Mouse (Mus musculus): ENCODE data around the gene Tlx2. TPM values are rescaled to one million over a fixed set of nuclear protein-coding genes. Genes with fewer than 3 reads are reported as not detected.

Gene Tlx2
- polyA plus RNA-seq, 1 experiment: 0.06 TPM

DNA sequence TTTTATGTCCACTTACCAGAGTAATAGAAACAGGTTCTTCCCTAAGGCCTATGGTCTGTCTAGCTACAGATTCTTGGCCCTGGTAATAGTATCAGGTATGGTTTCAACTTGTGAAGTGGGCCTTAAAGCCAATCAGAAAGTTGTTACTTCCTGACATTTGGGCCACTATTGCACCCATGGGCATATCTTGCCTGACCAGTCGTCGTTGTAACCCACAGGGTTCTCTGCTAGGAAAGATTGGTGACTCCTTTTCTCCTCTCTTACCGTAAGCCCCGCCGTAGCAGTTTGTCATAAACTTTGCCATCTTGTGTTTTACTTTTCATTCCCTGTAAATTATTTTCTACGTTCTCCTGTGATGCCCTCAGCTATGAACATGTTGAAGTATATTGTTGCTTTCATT lies 50.0 kb downstream of the Tlx2 start:
- H3ac ChIP-seq (ENCODE audit: control insufficient read depth, insufficient read length): no peak overlapping the region
- H3K36me3 ChIP-seq (ENCODE audit: control insufficient read depth, insufficient read depth): no peaks in the 10 kb centered on the region
- H3K4me3 ChIP-seq: no peak overlapping the region
- no peaks in the 10 kb centered on the region for H3K79me2 ChIP-seq (ENCODE audit: control insufficient read depth, insufficient read depth)
- H3K4me2 ChIP-seq (ENCODE audit: low read depth): no peak overlapping the region
- no peak for TF ChIP-seq MAX (IDR thresholded peaks at IDR 0.05; ENCODE audit: low read depth)
- TF ChIP-seq REST (IDR thresholded peaks at IDR 0.05; ENCODE audit: insufficient read depth, insufficient read length): no peak
- no peak for TF ChIP-seq POLR2A (IDR thresholded peaks at IDR 0.05; ENCODE audit: insufficient read length, low read depth)
- no peak for TF ChIP-seq SRF (IDR thresholded peaks at IDR 0.05; ENCODE audit: control insufficient read depth, insufficient read length, low read depth)
- TF ChIP-seq TCF12 (IDR thresholded peaks at IDR 0.05; ENCODE audit: insufficient read depth, poor library complexity, severe bottlenecking): no peak
- TF ChIP-seq CEBPB (IDR thresholded peaks at IDR 0.05; ENCODE audit: insufficient read depth, poor library complexity, severe bottlenecking): no peak
- no peak for TF ChIP-seq POLR2AphosphoS2 (IDR thresholded peaks at IDR 0.05; ENCODE audit: insufficient read length, low read depth)
- no peak for TF ChIP-seq E2F4 (IDR thresholded peaks at IDR 0.05; ENCODE audit: insufficient read depth)
- H3K27me3 ChIP-seq (ENCODE audit: control insufficient read depth, insufficient read depth, insufficient read length): no peaks in the 10 kb centered on the region

GRCm38 (mm10) chr6:83019044-83019443 lies 51.0 kb downstream of the Tlx2 start:
- no peak overlapping the region for H3K4me3 ChIP-seq
- no peak overlapping the region for H3ac ChIP-seq (ENCODE audit: control insufficient read depth, insufficient read length)
- H3K36me3 ChIP-seq (ENCODE audit: control insufficient read depth, insufficient read depth): no peaks in the 10 kb centered on the region
- no peak overlapping the region for H3K4me2 ChIP-seq (ENCODE audit: low read depth)
- TF ChIP-seq POLR2AphosphoS2 (IDR thresholded peaks at IDR 0.05; ENCODE audit: insufficient read length, low read depth): no peak
- TF ChIP-seq TCF3 (IDR thresholded peaks at IDR 0.05; ENCODE audit: insufficient read length, low read depth): no peak
- no peak for TF ChIP-seq MYOG (IDR thresholded peaks at IDR 0.05; ENCODE audit: control insufficient read depth in 1 of 3, insufficient read depth in 1 of 3, insufficient read length in 2 of 3, low read depth in 2 of 3)
- TF ChIP-seq TCF12 (IDR thresholded peaks at IDR 0.05; ENCODE audit: insufficient read depth, poor library complexity, severe bottlenecking): no peak
- TF ChIP-seq CEBPB (IDR thresholded peaks at IDR 0.05; ENCODE audit: insufficient read depth, poor library complexity, severe bottlenecking): no peak
- TF ChIP-seq MAX (IDR thresholded peaks at IDR 0.05; ENCODE audit: low read depth): no peak
- TF ChIP-seq SRF (IDR thresholded peaks at IDR 0.05; ENCODE audit: control insufficient read depth, insufficient read length, low read depth): no peak
- no peak for TF ChIP-seq REST (IDR thresholded peaks at IDR 0.05; ENCODE audit: insufficient read depth, insufficient read length)
- no peak for TF ChIP-seq POLR2A (IDR thresholded peaks at IDR 0.05; ENCODE audit: insufficient read length, low read depth)
- TF ChIP-seq E2F4 (IDR thresholded peaks at IDR 0.05; ENCODE audit: insufficient read depth): no peak
- no peak for TF ChIP-seq MYOD1 (IDR thresholded peaks at IDR 0.05; ENCODE audit: control insufficient read depth in 1 of 3, insufficient read length in 2 of 3, low read depth in 2 of 3)
- TF ChIP-seq USF1 (IDR thresholded peaks at IDR 0.05; ENCODE audit: low read depth): no peak
- H3K79me2 ChIP-seq (ENCODE audit: control insufficient read depth, insufficient read depth): no peaks in the 10 kb centered on the region
- no peaks in the 10 kb centered on the region for H3K27me3 ChIP-seq (ENCODE audit: control insufficient read depth, insufficient read depth, insufficient read length)

Other genes starting within 250 kb of the Tlx2 start
- gene Sema4f, start 130.5 kb downstream of the Tlx2 start, polyA plus RNA-seq (2012; fragmentation: generic; extraction: Trizol): 0.54 TPM
- 0.92 TPM for gene M1ap, start 123.4 kb downstream of the Tlx2 start, polyA plus RNA-seq (2012; fragmentation: generic; extraction: Trizol)
- gene Dok1, start 36.8 kb downstream of the Tlx2 start, polyA plus RNA-seq (2012; fragmentation: generic; extraction: Trizol): 41.3 TPM
- 14.4 TPM for gene Loxl3, start 36.1 kb downstream of the Tlx2 start, polyA plus RNA-seq (2012; fragmentation: generic; extraction: Trizol)
- gene Aup1, start 15.8 kb downstream of the Tlx2 start, polyA plus RNA-seq (2012; fragmentation: generic; extraction: Trizol): 199 TPM
- gene Htra2, start 15.0 kb downstream of the Tlx2 start, polyA plus RNA-seq (2012; fragmentation: generic; extraction: Trizol): 96.2 TPM
- gene Dqx1, start 12.4 kb downstream of the Tlx2 start, polyA plus RNA-seq (2012; fragmentation: generic; extraction: Trizol): 0.24 TPM
- 13.0 TPM for gene Pcgf1, start 7.6 kb upstream of the Tlx2 start, polyA plus RNA-seq (2012; fragmentation: generic; extraction: Trizol)
- 0.07 TPM for gene Lbx2, start 16.1 kb upstream of the Tlx2 start, polyA plus RNA-seq (2012; fragmentation: generic; extraction: Trizol)
- 1.2 TPM for gene Ccdc142, start 31.3 kb upstream of the Tlx2 start, polyA plus RNA-seq (2012; fragmentation: generic; extraction: Trizol)
- gene Gm42688, start 31.3 kb upstream of the Tlx2 start, polyA plus RNA-seq (2012; fragmentation: generic; extraction: Trizol): 0.96 TPM
- gene Mrpl53, start 38.7 kb upstream of the Tlx2 start, polyA plus RNA-seq (2012; fragmentation: generic; extraction: Trizol): 177 TPM
- 33.2 TPM for gene Mogs, start 45.2 kb upstream of the Tlx2 start, polyA plus RNA-seq (2012; fragmentation: generic; extraction: Trizol)
- gene Wbp1, start 51.3 kb upstream of the Tlx2 start, polyA plus RNA-seq (2012; fragmentation: generic; extraction: Trizol): 79.6 TPM
- 38.3 TPM for gene Ino80b, start 55.1 kb upstream of the Tlx2 start, polyA plus RNA-seq (2012; fragmentation: generic; extraction: Trizol)
- 29.7 TPM for gene Rtkn, start 65.2 kb upstream of the Tlx2 start, polyA plus RNA-seq (2012; fragmentation: generic; extraction: Trizol)
- 12.3 TPM for gene Wdr54, start 86.1 kb upstream of the Tlx2 start, polyA plus RNA-seq (2012; fragmentation: generic; extraction: Trizol)
- gene 1700003E16Rik, start 86.1 kb upstream of the Tlx2 start, polyA plus RNA-seq (2012; fragmentation: generic; extraction: Trizol): 1.9 TPM
- gene Dctn1, start 95.6 kb upstream of the Tlx2 start, polyA plus RNA-seq (2012; fragmentation: generic; extraction: Trizol): 106 TPM
- gene Slc4a5, start 149.5 kb upstream of the Tlx2 start, polyA plus RNA-seq (2012; fragmentation: generic; extraction: Trizol): 0.02 TPM